Mouse (Mus musculus) brain, embryonic 14.5 days (tissue): Measurements from ENCODE around the gene Rflna.

Experiments
- CTCF ChIP-seq: fragments of 200-500 bp; IDR thresholded peaks from 2 replicates; pipeline ENCODE4 v1.5.1; 2012; ENCODE audit warnings: inconsistent platforms, mild to moderate bottlenecking, moderate library complexity, borderline replicate concordance; ENCODE audit not compliant: insufficient read depth, insufficient read length; ENCODE audit errors: extremely low read depth
- POLR2A ChIP-seq: fragments of 200-500 bp; IDR thresholded peaks from 2 replicates; pipeline ENCODE4 v1.6.1; 2012; ENCODE audit warnings: mild to moderate bottlenecking, inconsistent platforms, borderline replicate concordance; ENCODE audit not compliant: poor library complexity, insufficient read depth, insufficient read length, severe bottlenecking; ENCODE audit errors: extremely low read depth

DNA sequence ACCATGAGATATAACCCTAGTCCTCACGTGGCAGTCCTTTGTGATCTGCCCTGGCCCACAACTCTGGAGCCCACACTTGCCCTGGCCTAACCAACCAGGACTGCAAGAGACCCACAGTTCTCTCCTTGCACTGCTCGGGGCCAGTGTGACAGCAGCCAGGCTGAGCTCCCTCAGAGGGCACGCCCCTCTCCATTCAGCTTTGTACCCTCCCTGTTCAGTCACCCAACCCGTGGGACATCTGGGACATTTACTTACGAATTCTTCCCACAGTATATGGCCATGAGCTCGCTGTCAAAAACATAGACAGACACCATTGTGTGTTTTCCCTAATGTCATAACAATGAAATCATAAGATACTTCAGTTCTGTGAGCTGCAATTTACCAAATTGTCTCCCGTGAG, 40.3 kb upstream of the Rflna start:
- TF ChIP-seq POLR2A (no peak), CTCF (no peak)
